Mouse (Mus musculus): ENCODE data around the gene Gm960.

DNA sequence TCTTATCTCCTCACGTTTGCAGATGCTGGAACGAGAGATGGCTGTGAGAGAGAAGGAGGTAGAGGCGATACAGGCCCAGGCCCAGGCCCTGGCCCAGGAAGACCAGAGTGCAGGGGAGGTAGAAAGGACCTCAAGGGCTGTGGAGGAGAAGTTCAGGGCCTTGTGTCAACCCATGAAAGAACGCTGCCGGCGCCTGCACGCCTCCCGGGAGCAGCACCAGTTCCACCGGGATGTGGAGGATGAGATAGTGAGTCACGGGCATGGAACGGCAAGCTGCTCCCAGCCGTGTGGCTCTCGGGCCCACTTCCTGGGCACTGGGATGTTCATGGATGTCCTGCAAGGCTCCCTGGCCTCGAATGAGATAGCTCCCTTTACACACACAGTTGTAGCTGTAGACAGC is 45.6 kb upstream of the Gm960 start:
- TF ChIP-seq CTCF (IDR thresholded peaks at IDR 0.05; ENCODE audit: control insufficient read depth, insufficient read depth, insufficient read length) (no peak), MYOG (IDR thresholded peaks at IDR 0.05; ENCODE audit: control insufficient read depth, extremely low read depth, insufficient read length) (no peak), MAX (IDR thresholded peaks at IDR 0.05) (no peak), CEBPB (IDR thresholded peaks at IDR 0.05; ENCODE audit: low read depth) (no peak), USF1 (IDR thresholded peaks at IDR 0.05; ENCODE audit: low read depth) (no peak)
